Mouse (Mus musculus) limb, embryonic 13.5 days (tissue): Measurements from ENCODE around the gene Myo16. TPM values are rescaled to one million over a fixed set of nuclear protein-coding genes. Genes with fewer than 3 reads are reported as not detected.

Experiments used
- ATAC-seq: fragments of 200-750 bp; cut with Nextera tagmentation; 2 replicates; pipeline ENCODE4 v1.8.0; 2017; ENCODE audit warnings: low read depth, moderate number of reproducible peaks, moderate TSS enrichment; ENCODE audit not compliant: low FRiP score
- H3K27ac ChIP-seq: fragments of 300-500 bp; sonication (generic); 2 replicates; pipeline ENCODE4 v1.5.1; 2015; ENCODE audit warnings: inconsistent platforms, mild to moderate bottlenecking, moderate library complexity
- H3K27me3 ChIP-seq: fragments of 300-500 bp; sonication (generic); 2 replicates; pipeline ENCODE4 v1.6.1; 2015; ENCODE audit warnings: mild to moderate bottlenecking, inconsistent platforms
- H3K36me3 ChIP-seq: fragments of 300-500 bp; sonication (generic); 2 replicates; pipeline ENCODE4 v1.6.1; 2015; ENCODE audit warnings: inconsistent platforms, mild to moderate bottlenecking, moderate library complexity
- H3K4me1 ChIP-seq: fragments of 300-500 bp; sonication (generic); 2 replicates; pipeline ENCODE4 v1.6.1; 2015; ENCODE audit warnings: inconsistent platforms
- H3K4me2 ChIP-seq: fragments of 300-500 bp; sonication (generic); replicated peaks from 2 replicates; pipeline ENCODE4 v1.6.1; 2015; ENCODE audit warnings: inconsistent platforms, mild to moderate bottlenecking, moderate library complexity
- H3K4me3 ChIP-seq: fragments of 300-500 bp; sonication (generic); 2 replicates; pipeline ENCODE4 v1.5.1; 2015; ENCODE audit warnings: moderate library complexity, mild to moderate bottlenecking, inconsistent platforms
- H3K9ac ChIP-seq: fragments of 300-500 bp; sonication (generic); 2 replicates; pipeline ENCODE4 v1.6.1; 2015; ENCODE audit warnings: mild to moderate bottlenecking, inconsistent platforms
- H3K9me3 ChIP-seq: fragments of 300-500 bp; sonication (generic); 2 replicates; pipeline ENCODE4 v1.6.1; 2016; ENCODE audit warnings: inconsistent platforms
- WGBS: fragments of 180-500 bp; shearing (Covaris S2); methylation state at CpG from one replicate; pipeline ENCODE4 v1.1.7; 2015; 5-methylcytosine and 5-hydroxymethylcytosine counted together
- polyA plus RNA-seq: library from polyadenylated mRNA; unstranded; fragments of >200 nt; fragmentation: Nextera tagmentation; extraction: Ambion mirVana; gene quantifications from 2 replicates; pipeline ENCODE4 v1.2.1, GENCODE M21; 2015

Myo16 gene
- polyA plus RNA-seq, 1 experiment from 2014 or later: 0.70 TPM

- no peaks in the 10 kb centered on the region for H3K4me1 ChIP-seq
- no peak overlapping the region for H3K27ac ChIP-seq
- ATAC-seq: no peak
- no peak overlapping the region for H3K9ac ChIP-seq
- H3K4me3 ChIP-seq: no peak overlapping the region
- no peaks in the 10 kb centered on the region for H3K27me3 ChIP-seq
- no peak overlapping the region for H3K4me2 ChIP-seq
- WGBS: 78% methylated on average over 4 of the region's 4 CpGs
- peaks cover 10% of the 10 kb centered on the region; the same call in 1 of the 2 replicates for H3K9me3 ChIP-seq
- H3K36me3 ChIP-seq: no peaks in the 10 kb centered on the region
Observed at GRCm38 (mm10) chr8:10539665-10540064, 386.0 kb downstream of the Myo16 start.

GRCm38 (mm10) chr8:10545890-10546289 is 392.2 kb downstream of the Myo16 start:
- Histone ChIP-seq H3K9me3 (peaks cover 10% of the 10 kb centered on the region; the same call in 1 of the 2 replicates), H3K4me1 (no peaks in the 10 kb centered on the region), H3K27ac (no peak overlapping the region), H3K36me3 (no peaks in the 10 kb centered on the region), H3K27me3 (no peaks in the 10 kb centered on the region), H3K4me2 (no peak overlapping the region), H3K9ac (no peak overlapping the region), H3K4me3 (no peak overlapping the region)
- no peak for ATAC-seq
- WGBS: 91% methylated on average over 3 of the region's 3 CpGs

GRCm38 (mm10) chr8:10546519-10546918 is 392.8 kb downstream of the Myo16 start:
- H3K9ac ChIP-seq: no peak overlapping the region
- H3K4me1 ChIP-seq: no peaks in the 10 kb centered on the region
- peaks cover 10% of the 10 kb centered on the region; the same call in 1 of the 2 replicates for H3K9me3 ChIP-seq
- H3K36me3 ChIP-seq: no peaks in the 10 kb centered on the region
- no peak for ATAC-seq
- H3K27ac ChIP-seq: no peak overlapping the region
- H3K4me2 ChIP-seq: no peak overlapping the region
- H3K4me3 ChIP-seq: no peak overlapping the region
- WGBS: 86% methylated on average over 8 of the region's 8 CpGs
- no peaks in the 10 kb centered on the region for H3K27me3 ChIP-seq

- Histone ChIP-seq H3K27me3 (no peaks in the 10 kb centered on the region), H3K9me3 (peaks cover 10% of the 10 kb centered on the region; the same call in 1 of the 2 replicates), H3K27ac (no peak overlapping the region), H3K4me1 (no peaks in the 10 kb centered on the region), H3K36me3 (no peaks in the 10 kb centered on the region), H3K4me3 (no peak overlapping the region), H3K4me2 (no peak overlapping the region), H3K9ac (no peak overlapping the region)
- WGBS: 68% methylated on average over 9 of the region's 9 CpGs
- no peak for ATAC-seq
Observed at GRCm38 (mm10) chr8:10548003-10548584, 394.4 kb downstream of the Myo16 start.

- H3K27me3 ChIP-seq: no peaks in the 10 kb centered on the region
- ATAC-seq: no peak
- no peaks in the 10 kb centered on the region for H3K9me3 ChIP-seq
- 96% methylated on average over 3 of the region's 3 CpGs for WGBS
- no peak overlapping the region for H3K4me3 ChIP-seq
- H3K9ac ChIP-seq: no peak overlapping the region
- no peaks in the 10 kb centered on the region for H3K36me3 ChIP-seq
- H3K4me2 ChIP-seq: no peak overlapping the region
- no peak overlapping the region for H3K27ac ChIP-seq
- H3K4me1 ChIP-seq: no peaks in the 10 kb centered on the region
Observed at GRCm38 (mm10) chr8:10549434-10549833, 395.7 kb downstream of the Myo16 start.

GRCm38 (mm10) chr8:10557961-10558360 is 404.2 kb downstream of the Myo16 start:
- no peak overlapping the region for H3K4me3 ChIP-seq
- WGBS: 69% methylated on average over 7 of the region's 7 CpGs
- H3K27ac ChIP-seq: no peak overlapping the region
- no peaks in the 10 kb centered on the region for H3K4me1 ChIP-seq
- H3K4me2 ChIP-seq: no peak overlapping the region
- no peak for ATAC-seq
- no peak overlapping the region for H3K9ac ChIP-seq
- H3K9me3 ChIP-seq: no peaks in the 10 kb centered on the region
- no peaks in the 10 kb centered on the region for H3K27me3 ChIP-seq
- H3K36me3 ChIP-seq: no peaks in the 10 kb centered on the region

GRCm38 (mm10) chr8:10559479-10559878 is 405.8 kb downstream of the Myo16 start:
- H3K27ac ChIP-seq: no peak overlapping the region
- H3K36me3 ChIP-seq: no peaks in the 10 kb centered on the region
- ATAC-seq: no peak
- H3K27me3 ChIP-seq: no peaks in the 10 kb centered on the region
- H3K4me3 ChIP-seq: no peak overlapping the region
- WGBS: 82% methylated on average over 6 of the region's 6 CpGs
- H3K9me3 ChIP-seq: no peaks in the 10 kb centered on the region
- H3K4me2 ChIP-seq: no peak overlapping the region
- no peak overlapping the region for H3K9ac ChIP-seq
- H3K4me1 ChIP-seq: no peaks in the 10 kb centered on the region

GRCm38 (mm10) chr8:10561616-10562015 is 407.9 kb downstream of the Myo16 start:
- Histone ChIP-seq H3K4me3 (no peak overlapping the region), H3K27me3 (no peaks in the 10 kb centered on the region), H3K9ac (no peak overlapping the region), H3K9me3 (no peaks in the 10 kb centered on the region), H3K4me1 (no peaks in the 10 kb centered on the region), H3K36me3 (no peaks in the 10 kb centered on the region), H3K27ac (no peak overlapping the region), H3K4me2 (no peak overlapping the region)
- 84% methylated on average over 5 of the region's 5 CpGs for WGBS
- no peak for ATAC-seq

GRCm38 (mm10) chr8:10562046-10562445 is 408.3 kb downstream of the Myo16 start:
- H3K4me3 ChIP-seq: no peak overlapping the region
- no peak for ATAC-seq
- no peaks in the 10 kb centered on the region for H3K4me1 ChIP-seq
- H3K4me2 ChIP-seq: no peak overlapping the region
- H3K9ac ChIP-seq: no peak overlapping the region
- H3K27ac ChIP-seq: no peak overlapping the region
- H3K27me3 ChIP-seq: no peaks in the 10 kb centered on the region
- WGBS: 83% methylated on average over 13 of the region's 13 CpGs
- H3K36me3 ChIP-seq: no peaks in the 10 kb centered on the region
- H3K9me3 ChIP-seq: no peaks in the 10 kb centered on the region

- ATAC-seq: no peak
- 84% methylated on average over 9 of the region's 9 CpGs for WGBS
- H3K36me3 ChIP-seq: no peaks in the 10 kb centered on the region
- H3K4me3 ChIP-seq: no peak overlapping the region
- no peak overlapping the region for H3K4me2 ChIP-seq
- no peak overlapping the region for H3K9ac ChIP-seq
- H3K27me3 ChIP-seq: no peaks in the 10 kb centered on the region
- no peak overlapping the region for H3K27ac ChIP-seq
- no peaks in the 10 kb centered on the region for H3K9me3 ChIP-seq
- no peaks in the 10 kb centered on the region for H3K4me1 ChIP-seq
Observed at GRCm38 (mm10) chr8:10562636-10563035, 408.9 kb downstream of the Myo16 start.

- Histone ChIP-seq H3K27ac (no peak overlapping the region), H3K27me3 (0 out of 2 replicates have a peak, but pooled peaks cover 4% of the 10 kb centered on the region), H3K36me3 (no peaks in the 10 kb centered on the region), H3K4me2 (no peak overlapping the region), H3K4me3 (no peak overlapping the region), H3K9ac (no peak overlapping the region), H3K4me1 (no peaks in the 10 kb centered on the region), H3K9me3 (no peaks in the 10 kb centered on the region)
- WGBS: 80% methylated on average over 11 of the region's 11 CpGs
- ATAC-seq: no peak
Observed at GRCm38 (mm10) chr8:10565231-10566029, 411.7 kb downstream of the Myo16 start.

GRCm38 (mm10) chr8:10568448-10568847 is 414.7 kb downstream of the Myo16 start:
- H3K9me3 ChIP-seq: no peaks in the 10 kb centered on the region
- H3K4me3 ChIP-seq: no peak overlapping the region
- H3K4me1 ChIP-seq: no peaks in the 10 kb centered on the region
- no peaks in the 10 kb centered on the region for H3K36me3 ChIP-seq
- H3K9ac ChIP-seq: no peak overlapping the region
- H3K4me2 ChIP-seq: no peak overlapping the region
- WGBS: 76% methylated on average over 4 of the region's 4 CpGs
- ATAC-seq: no peak
- no peak overlapping the region for H3K27ac ChIP-seq
- 0 out of 2 replicates have a peak, but pooled peaks cover 7% of the 10 kb centered on the region for H3K27me3 ChIP-seq
